Mouse (Mus musculus): ENCODE measurements around the gene Csnk1d. TPM values are rescaled to one million over a fixed set of nuclear protein-coding genes. Genes with fewer than 3 reads are reported as not detected.

The Csnk1d gene
- polyA plus RNA-seq, 1 experiment from 2014 or later, result 147 TPM

- peaks cover 9% of the 10 kb centered on the region for H3K4me1 ChIP-seq (replicated peaks)
- 68% methylated on average over 1 of the region's 1 CpGs for WGBS
- no peaks in the 10 kb centered on the region for H3K27me3 ChIP-seq
- no peak overlapping the region for H3K4me2 ChIP-seq
- no peaks in the 10 kb centered on the region for H3K9me3 ChIP-seq
- H3K36me3 ChIP-seq, result peaks cover 84% of the 10 kb centered on the region
- ATAC-seq (ENCODE audit: low FRiP score), result no peak
- H3K9ac ChIP-seq, result no peak overlapping the region
- H3K27ac ChIP-seq, result no peak overlapping the region
- H3K4me3 ChIP-seq, result no peak overlapping the region
Measured at GRCm38 (mm10) chr11:120960248-120960647, 30.9 kb downstream of the Csnk1d start.

GRCm38 (mm10) chr11:120959564-120959963, 31.6 kb downstream of the Csnk1d start:
- Histone ChIP-seq H3K27me3 (no peaks in the 10 kb centered on the region), H3K9ac (no peak overlapping the region), H3K4me1 (replicated peaks) (peaks cover 2% of the 10 kb centered on the region; the same call in 1 of the 2 replicates), H3K27ac (no peak overlapping the region; the same call in 1 of the 2 replicates), H3K4me2 (no peak overlapping the region), H3K9me3 (no peaks in the 10 kb centered on the region), H3K36me3 (peaks cover 77% of the 10 kb centered on the region), H3K4me3 (no peak overlapping the region)
- WGBS, result 91% methylated on average over 3 of the region's 3 CpGs
- ATAC-seq (ENCODE audit: low FRiP score), result no peak

GRCm38 (mm10) chr11:120959066-120959465, 32.1 kb downstream of the Csnk1d start:
- Histone ChIP-seq H3K4me2 (no peak overlapping the region), H3K9ac (no peak overlapping the region), H3K27me3 (no peaks in the 10 kb centered on the region), H3K9me3 (no peaks in the 10 kb centered on the region), H3K4me3 (no peak overlapping the region), H3K36me3 (peaks cover 72% of the 10 kb centered on the region), H3K4me1 (replicated peaks) (no peaks in the 10 kb centered on the region), H3K27ac (no peak overlapping the region)
- 93% methylated on average over 18 of the region's 18 CpGs for WGBS
- ATAC-seq (ENCODE audit: low FRiP score), result no peak

GRCm38 (mm10) chr11:120957731-120958257, 33.3 kb downstream of the Csnk1d start:
- 76% methylated on average over 15 of the region's 15 CpGs for WGBS
- peaks cover 60% of the 10 kb centered on the region for H3K36me3 ChIP-seq
- H3K27ac ChIP-seq, result no peak overlapping the region; the same call in 1 of the 2 replicates

GRCm38 (mm10) chr11:120957052-120957451, 34.1 kb downstream of the Csnk1d start:
- Histone ChIP-seq H3K4me3 (no peak overlapping the region), H3K36me3 (peaks cover 52% of the 10 kb centered on the region), H3K9ac (no peak overlapping the region), H3K4me1 (replicated peaks) (peaks cover 2% of the 10 kb centered on the region), H3K27ac (peak overlapping the region; percentile 8; the same call in 1 of the 2 replicates), H3K4me2 (no peak overlapping the region), H3K9me3 (no peaks in the 10 kb centered on the region), H3K27me3 (no peaks in the 10 kb centered on the region)
- 83% methylated on average over 8 of the region's 8 CpGs for WGBS
- no peak for ATAC-seq (ENCODE audit: low FRiP score)

More at GRCm38 (mm10) chr11:120957731-120958257, 33.3 kb downstream of the Csnk1d start:
- Histone ChIP-seq H3K9me3 (no peaks in the 10 kb centered on the region), H3K4me1 (replicated peaks) (no peaks in the 10 kb centered on the region), H3K4me2 (no peak overlapping the region), H3K27me3 (no peaks in the 10 kb centered on the region), H3K4me3 (no peak overlapping the region), H3K9ac (no peak overlapping the region; the same call in 1 of the 2 replicates)
- ATAC-seq (ENCODE audit: low FRiP score), result no peak

DNA sequence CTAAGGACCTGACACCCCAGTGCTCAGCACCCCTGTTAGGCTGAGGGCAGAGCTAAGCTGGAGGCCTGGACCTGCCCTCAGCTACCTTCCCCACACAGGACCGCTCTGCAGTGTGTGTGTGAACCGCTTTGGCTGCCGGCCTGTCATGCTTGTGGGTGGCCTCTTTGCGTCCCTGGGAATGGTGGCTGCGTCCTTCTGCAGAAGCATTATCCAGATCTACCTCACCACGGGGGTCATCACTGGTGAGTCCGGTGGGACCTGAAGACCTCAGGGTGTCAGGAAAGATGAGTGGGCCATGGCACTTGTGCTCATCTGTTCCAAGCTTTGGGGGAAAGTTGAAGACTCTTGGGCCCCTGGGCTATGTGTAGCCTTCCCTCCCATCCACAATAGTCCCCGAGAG, 35.4 kb downstream of the Csnk1d start:
- H3K36me3 ChIP-seq, result peaks cover 39% of the 10 kb centered on the region
- no peak overlapping the region for H3K4me3 ChIP-seq
- no peak for ATAC-seq (ENCODE audit: low FRiP score)
- no peak overlapping the region for H3K27ac ChIP-seq
- 97% methylated on average over 8 of the region's 8 CpGs for WGBS
- no peaks in the 10 kb centered on the region for H3K9me3 ChIP-seq
- no peak overlapping the region for H3K9ac ChIP-seq
- H3K4me1 ChIP-seq (replicated peaks), result peaks cover 16% of the 10 kb centered on the region
- H3K27me3 ChIP-seq, result no peaks in the 10 kb centered on the region
- H3K4me2 ChIP-seq, result no peak overlapping the region

DNA sequence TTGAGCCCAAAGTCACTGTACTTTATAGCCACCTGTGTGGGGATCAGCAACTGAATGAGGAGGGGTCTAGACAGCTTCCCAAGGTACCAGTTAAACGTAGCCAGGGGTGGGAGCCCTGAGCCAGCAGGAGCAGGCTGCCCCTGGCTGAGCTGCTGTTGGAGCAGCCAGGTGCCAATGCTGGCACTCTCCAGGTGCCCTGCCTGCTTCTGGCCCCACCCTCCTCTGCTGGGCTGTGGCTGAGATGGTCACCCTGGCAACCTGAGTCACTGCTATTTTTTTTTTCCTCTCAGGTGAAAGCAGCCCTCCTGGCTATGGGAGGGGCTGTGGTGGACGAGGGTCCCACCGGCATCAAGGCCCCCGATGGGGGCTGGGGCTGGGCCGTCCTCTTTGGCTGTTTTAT, 36.2 kb downstream of the Csnk1d start:
- ATAC-seq (ENCODE audit: low FRiP score), result no peak
- H3K4me2 ChIP-seq, result no peak overlapping the region
- H3K27me3 ChIP-seq, result peaks cover 8% of the 10 kb centered on the region
- 86% methylated on average over 5 of the region's 5 CpGs for WGBS
- H3K4me1 ChIP-seq (replicated peaks), result peaks cover 23% of the 10 kb centered on the region
- peaks cover 35% of the 10 kb centered on the region for H3K36me3 ChIP-seq
- no peak overlapping the region for H3K9ac ChIP-seq
- H3K27ac ChIP-seq, result no peak overlapping the region
- no peak overlapping the region for H3K4me3 ChIP-seq
- no peaks in the 10 kb centered on the region for H3K9me3 ChIP-seq

- H3K4me3 ChIP-seq, result 0 out of 2 replicates have a peak overlapping the region, but pooled peaks have one; percentile 44
- H3K36me3 ChIP-seq, result peaks cover 17% of the 10 kb centered on the region
- no peaks in the 10 kb centered on the region for H3K9me3 ChIP-seq
- peaks cover 39% of the 10 kb centered on the region for H3K4me1 ChIP-seq (replicated peaks)
- peak overlapping the region; percentile 70; the same call in 1 of the 2 replicates for H3K9ac ChIP-seq
- no peak for ATAC-seq (ENCODE audit: low FRiP score)
- WGBS, result 76% methylated on average over 9 of the region's 9 CpGs
- peaks cover 37% of the 10 kb centered on the region for H3K27me3 ChIP-seq
- peak overlapping the region; percentile 66 for H3K4me2 ChIP-seq
- H3K27ac ChIP-seq, result no peak overlapping the region
Measured at GRCm38 (mm10) chr11:120951731-120952730, 39.1 kb downstream of the Csnk1d start.

- Histone ChIP-seq H3K4me1 (replicated peaks) (peaks cover 39% of the 10 kb centered on the region), H3K4me3 (peak overlapping the region; percentile 44), H3K9me3 (no peaks in the 10 kb centered on the region), H3K4me2 (peak overlapping the region; percentile 66), H3K36me3 (peaks cover 9% of the 10 kb centered on the region), H3K9ac (peak overlapping the region; percentile 70), H3K27ac (peak overlapping the region; percentile 48), H3K27me3 (peaks cover 40% of the 10 kb centered on the region)
- peak; percentile 18; the same call in 1 of the 2 replicates for ATAC-seq (ENCODE audit: low FRiP score)
- WGBS, result 17% methylated on average over 8 of the region's 8 CpGs
Measured at GRCm38 (mm10) chr11:120951237-120951636, 39.9 kb downstream of the Csnk1d start.

DNA sequence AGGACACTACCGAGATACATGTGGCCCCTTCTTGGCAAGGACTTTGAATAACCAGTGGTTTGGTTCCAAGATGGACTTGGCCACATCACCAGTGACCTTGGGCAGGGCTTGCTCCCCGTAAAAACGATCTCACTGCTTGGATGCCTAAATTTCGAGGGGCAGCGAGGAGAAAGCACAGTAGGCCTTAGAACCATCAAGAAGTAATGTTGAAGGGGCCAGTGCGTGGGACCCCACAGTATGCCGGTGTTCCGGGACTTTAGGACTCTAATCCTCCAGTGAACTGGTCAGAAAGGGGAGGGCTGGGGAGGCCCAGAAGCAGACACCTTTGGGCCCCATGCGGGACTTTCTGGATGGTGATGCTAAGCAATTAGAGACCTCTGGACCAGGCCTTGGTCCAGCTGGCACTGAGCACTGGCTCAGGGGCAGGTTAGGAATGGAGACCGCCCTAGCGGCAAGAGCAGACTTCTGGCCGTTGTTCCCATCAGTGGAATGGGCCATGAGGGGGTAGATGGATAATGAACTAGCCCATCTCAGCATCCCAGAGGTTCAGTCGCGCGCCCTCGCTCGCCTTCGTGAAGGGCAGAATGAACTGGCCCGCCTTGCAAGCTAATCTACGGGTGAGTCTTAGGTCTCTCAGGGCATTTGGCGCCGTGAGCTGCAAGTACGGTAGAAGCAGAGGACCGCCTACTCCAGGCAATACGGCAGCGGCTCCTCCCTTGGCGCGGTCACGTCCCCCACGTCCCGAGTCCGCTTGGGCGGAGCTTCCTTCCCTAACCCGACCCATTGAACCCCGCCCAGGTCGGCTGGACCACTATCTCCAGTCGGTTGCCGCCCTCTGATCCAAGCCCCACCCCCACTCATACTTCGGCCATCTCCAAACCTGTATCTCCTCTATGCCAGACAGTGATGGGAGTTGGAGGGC, 40.6 kb downstream of the Csnk1d start:
- H3K9ac ChIP-seq, result peak overlapping the region; percentile 70
- H3K4me3 ChIP-seq, result peak overlapping the region; percentile 44
- peak overlapping the region; percentile 48 for H3K27ac ChIP-seq
- peaks cover 2% of the 10 kb centered on the region for H3K36me3 ChIP-seq
- H3K9me3 ChIP-seq, result no peaks in the 10 kb centered on the region
- WGBS, result under 1% methylated on average over 39 of the region's 39 CpGs
- peak overlapping the region; percentile 66 for H3K4me2 ChIP-seq
- H3K4me1 ChIP-seq (replicated peaks), result peaks cover 39% of the 10 kb centered on the region
- peaks cover 40% of the 10 kb centered on the region for H3K27me3 ChIP-seq
- ATAC-seq (ENCODE audit: low FRiP score), result peak; percentile 67

GRCm38 (mm10) chr11:120949863-120950262, 41.3 kb downstream of the Csnk1d start:
- Histone ChIP-seq H3K4me3 (peak overlapping the region; percentile 44), H3K4me2 (peak overlapping the region; percentile 66), H3K9ac (peak overlapping the region; percentile 70; the same call in 1 of the 2 replicates), H3K27ac (no peak overlapping the region), H3K9me3 (no peaks in the 10 kb centered on the region), H3K36me3 (no peaks in the 10 kb centered on the region), H3K27me3 (peaks cover 40% of the 10 kb centered on the region), H3K4me1 (replicated peaks) (peaks cover 39% of the 10 kb centered on the region)
- 9% methylated on average over 10 of the region's 10 CpGs for WGBS
- no peak for ATAC-seq (ENCODE audit: low FRiP score)
